Mouse (Mus musculus): ENCODE measurements around the gene Gmpr.

The Gmpr gene

GRCm38 (mm10) chr13:45546946-45547345 is 39.7 kb downstream of the Gmpr start:
- no peak for DNase-seq

DNA sequence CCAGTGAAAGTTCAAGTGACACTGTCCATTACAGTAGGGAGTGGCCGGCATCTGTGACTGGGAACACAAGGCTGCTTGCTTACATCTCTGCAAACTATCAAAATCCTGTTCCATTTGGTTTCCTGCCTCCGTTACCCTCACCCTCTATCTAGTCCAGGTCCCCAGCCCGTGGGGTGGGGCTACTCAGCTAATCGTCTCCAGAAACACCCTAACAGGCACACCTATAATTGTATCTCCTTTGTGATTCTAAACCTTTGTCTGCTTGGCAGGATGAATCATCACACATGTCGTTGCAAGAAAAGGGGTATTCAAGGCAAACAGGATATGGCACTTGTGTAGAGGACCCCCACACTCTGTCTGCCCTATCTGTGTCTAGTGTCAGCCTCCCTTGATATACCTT is 40.3 kb downstream of the Gmpr start:
- no peak for DNase-seq

DNA sequence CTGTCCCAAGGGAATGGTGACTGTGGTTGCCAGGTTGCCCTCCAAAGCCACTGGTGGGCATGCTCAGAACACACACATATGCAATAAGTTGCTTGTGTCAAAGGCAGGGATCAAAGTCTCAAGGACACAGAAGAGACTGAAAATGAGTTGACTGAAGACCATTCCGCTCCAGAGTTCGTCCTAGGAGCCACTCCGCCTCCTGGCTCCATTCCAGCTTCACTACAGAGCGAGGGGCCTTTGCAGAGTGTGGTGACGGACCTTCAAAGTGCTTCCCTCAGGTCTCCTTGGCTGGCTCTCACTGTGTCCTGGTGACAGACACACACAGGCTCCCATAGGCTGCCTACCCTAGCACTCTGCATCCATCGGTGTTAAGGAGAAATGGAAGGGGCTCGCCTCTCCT is 46.4 kb downstream of the Gmpr start:
- peak; percentile 71 for DNase-seq

- DNase-seq, result no peak
Observed at GRCm38 (mm10) chr13:45558367-45558766, 51.1 kb downstream of the Gmpr start.

- no peak for DNase-seq
Observed at GRCm38 (mm10) chr13:45559258-45559657, 52.0 kb downstream of the Gmpr start.

DNA sequence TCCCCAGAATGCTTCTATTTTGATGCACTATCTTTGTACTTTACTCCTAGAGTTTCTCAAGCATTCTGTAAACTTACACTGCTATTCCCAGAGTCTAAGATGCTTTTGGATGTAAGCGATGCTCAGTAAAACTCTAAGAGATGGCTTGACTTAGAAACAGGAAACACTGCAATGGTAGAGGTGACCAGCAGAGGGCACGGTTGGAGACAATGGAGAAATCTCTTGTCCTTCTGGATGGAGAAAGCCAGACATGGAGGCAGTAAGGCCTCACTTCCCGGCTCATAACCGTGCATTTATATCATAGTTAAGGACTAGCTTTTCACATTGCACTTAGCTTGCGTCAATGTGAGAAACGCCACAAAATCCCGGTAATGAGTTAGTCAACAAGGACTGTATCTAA is 53.3 kb downstream of the Gmpr start:
- DNase-seq, result peak; percentile 43

GRCm38 (mm10) chr13:45562011-45562410 is 54.8 kb downstream of the Gmpr start:
- no peak for DNase-seq

GRCm38 (mm10) chr13:45564946-45565345 is 57.7 kb downstream of the Gmpr start:
- no peak for DNase-seq

DNA sequence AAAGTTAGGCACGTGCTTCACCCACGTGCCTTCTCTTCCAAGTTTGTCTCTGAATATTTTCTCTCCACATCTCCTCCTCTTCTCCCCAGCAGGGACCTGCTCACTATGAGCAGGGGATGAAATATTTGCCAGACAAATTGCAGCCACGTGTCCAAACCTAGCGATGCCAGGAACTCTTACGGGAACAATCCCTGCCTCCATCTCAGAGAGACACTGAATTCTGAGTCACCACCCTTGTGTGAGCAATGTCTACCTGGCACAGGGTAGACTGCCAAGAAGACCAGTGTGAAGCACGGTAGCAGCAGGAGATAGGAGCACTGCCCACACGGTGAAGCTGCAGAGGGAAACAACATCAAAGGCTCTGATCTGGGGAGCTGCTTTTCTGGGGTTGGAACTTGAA is 62.7 kb downstream of the Gmpr start:
- no peak for DNase-seq

DNA sequence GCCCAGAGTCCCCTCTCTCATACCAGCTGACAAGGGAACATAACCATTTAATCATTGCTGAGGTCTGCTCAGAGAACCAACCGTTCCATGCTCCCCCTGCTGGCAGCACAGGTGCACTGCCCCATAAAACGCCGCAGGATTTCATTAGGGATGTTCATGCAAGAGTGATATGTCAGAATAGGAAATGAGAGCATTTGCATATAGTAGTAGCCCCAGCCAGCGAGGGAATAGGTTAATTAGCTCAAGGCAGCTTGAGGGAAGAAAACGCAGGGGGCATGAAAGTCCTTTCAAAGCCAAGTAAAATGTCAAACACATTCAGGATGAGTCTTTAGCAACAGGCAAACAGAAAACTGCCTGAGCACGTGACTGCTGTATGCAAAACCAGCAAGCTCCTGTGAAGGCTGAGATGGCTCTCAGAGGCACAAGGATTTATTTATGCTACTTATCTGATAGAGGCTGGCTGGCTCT is 64.6 kb downstream of the Gmpr start:
- DNase-seq, result peak; percentile 89

DNA sequence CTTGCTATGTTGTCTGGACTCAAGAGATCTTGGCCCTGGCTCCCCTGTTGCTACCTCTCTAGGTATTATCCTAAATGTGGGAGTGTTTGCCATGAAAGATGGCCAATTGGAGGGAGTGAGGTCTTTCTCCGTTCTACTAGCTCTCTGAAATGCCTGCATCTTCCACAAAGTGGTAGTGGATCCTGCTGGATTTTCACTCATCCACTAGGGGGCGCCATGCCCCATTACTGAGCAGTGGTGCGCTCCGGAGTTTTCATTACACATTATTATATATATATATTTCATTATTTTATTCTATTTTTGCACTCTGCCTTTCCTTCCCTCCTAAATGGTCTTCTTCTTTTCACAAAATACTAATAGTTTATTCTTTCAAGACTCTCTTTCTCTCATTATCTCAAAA is 65.5 kb downstream of the Gmpr start:
- DNase-seq, result peak; percentile 86

DNA sequence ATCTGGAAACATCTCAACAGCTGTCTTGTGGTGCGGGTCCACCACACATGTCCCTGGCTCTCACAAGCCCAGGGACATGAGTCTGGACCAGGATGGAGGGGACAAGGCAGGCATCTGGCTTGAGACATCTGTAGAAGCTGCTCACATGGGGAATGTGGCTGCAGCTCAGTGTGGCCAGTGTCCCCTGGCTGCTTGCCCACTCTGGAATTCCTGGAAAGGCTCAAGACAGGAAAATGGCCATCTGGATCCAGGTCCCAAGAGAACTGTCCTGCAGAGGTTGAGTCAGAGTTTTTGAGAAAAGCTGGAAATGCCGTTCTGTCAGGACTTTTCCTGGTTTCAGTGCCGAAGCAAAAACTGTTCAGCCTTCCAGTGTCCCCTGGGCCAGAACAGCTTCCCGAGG is 68.9 kb downstream of the Gmpr start:
- peak; percentile 92 for DNase-seq

DNA sequence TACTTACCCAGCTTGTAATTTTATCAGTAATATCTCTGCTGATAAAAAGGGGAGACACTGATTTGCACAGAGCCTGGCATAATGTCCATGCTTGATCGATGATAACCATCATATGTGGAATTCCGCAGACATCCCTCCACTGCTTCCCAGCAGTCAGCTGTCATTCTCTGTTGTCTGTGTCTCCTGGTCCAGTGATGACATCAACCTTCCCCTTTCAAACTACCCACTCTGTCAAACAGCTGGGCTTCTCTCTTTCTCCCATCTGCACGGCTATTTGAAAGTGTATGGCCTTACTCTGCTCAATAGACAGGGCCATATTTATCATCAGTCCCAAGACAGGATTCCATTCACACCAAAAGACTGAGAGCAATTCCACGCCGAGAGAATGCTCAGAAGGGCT is 70.1 kb downstream of the Gmpr start:
- DNase-seq, result no peak

DNA sequence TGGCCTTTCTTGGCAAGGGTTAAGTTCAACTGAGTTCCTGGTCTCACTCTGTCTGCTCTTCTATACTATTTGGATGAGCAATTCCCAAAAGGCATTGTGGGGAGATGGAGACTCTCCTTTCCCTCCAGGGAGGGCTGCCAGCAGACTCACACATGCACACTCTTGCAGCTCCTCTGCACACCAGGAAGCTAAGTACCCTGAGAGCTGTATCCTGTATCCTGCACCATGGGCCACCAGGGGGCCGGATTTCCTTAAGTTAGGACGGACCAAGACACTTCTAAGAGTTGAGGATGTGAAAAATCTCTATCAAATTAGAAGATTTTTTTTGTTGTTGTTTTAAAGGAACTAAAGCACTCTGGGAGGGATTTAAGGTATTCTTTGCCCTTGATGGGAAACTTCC is 70.5 kb downstream of the Gmpr start:
- DNase-seq, result peak; percentile 86

DNA sequence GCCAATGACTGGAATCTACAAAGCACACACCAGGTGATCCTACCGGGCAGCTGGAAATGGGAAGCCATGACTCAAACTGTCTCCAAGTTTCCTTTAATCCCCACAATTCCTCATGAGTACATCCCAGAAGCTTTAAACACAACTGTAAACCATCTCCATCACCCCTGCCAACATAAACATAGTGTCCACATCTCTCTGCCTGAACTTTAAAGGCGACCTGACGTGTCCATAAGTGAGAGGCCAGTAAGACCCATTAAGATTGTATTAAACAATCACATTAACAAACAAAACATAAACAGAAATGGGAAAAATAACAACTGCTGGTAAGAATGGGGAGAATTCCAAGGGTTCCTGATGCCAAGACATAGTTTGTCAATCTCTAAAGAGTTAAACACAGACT is 72.5 kb downstream of the Gmpr start:
- DNase-seq, result no peak

- DNase-seq, result no peak
Observed at GRCm38 (mm10) chr13:45582294-45582693, 75.0 kb downstream of the Gmpr start.

- DNase-seq, result no peak
Observed at GRCm38 (mm10) chr13:45583061-45583460, 75.8 kb downstream of the Gmpr start.

DNA sequence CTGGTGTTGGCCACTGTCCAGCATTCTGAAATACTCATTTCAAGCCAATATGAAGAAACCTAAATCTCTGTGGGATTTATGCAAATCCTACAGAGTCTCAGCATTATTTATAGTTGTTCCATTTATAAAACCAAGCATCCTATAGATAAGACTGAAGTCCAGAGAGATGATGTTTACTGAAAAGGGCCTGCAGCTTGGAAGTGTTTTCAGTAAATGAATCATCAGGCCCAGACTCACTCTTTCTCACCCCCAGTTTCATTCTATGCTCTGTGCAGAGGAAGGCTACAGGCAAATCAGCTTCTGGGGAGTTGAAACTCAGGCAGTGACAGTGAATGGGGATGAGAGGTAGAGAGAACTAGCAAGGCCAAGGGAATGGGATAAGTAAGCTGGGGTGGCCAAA is 83.7 kb downstream of the Gmpr start:
- DNase-seq, result no peak

GRCm38 (mm10) chr13:45593914-45594313 is 86.7 kb downstream of the Gmpr start:
- no peak for DNase-seq

GRCm38 (mm10) chr13:45595416-45595815 is 88.2 kb downstream of the Gmpr start:
- DNase-seq, result no peak

DNA sequence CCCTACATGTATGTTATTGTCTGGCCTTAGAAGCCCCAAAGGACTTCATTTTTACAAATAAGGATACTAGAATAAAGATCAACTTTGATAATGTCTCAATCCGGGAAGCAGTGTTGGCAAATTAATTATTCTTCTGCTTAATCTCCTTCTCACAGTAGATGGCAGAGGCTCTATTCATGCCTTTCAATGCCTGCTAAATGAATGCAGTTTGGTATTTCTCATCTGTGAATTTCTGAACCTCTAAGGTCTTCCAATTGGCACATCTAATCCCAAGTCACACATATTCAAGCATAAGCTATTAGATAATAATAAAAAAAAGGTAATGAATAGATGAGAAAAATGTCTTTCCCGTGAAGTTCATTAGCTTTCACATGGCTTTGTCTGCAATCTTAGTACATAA is 92.6 kb downstream of the Gmpr start:
- DNase-seq, result no peak

DNA sequence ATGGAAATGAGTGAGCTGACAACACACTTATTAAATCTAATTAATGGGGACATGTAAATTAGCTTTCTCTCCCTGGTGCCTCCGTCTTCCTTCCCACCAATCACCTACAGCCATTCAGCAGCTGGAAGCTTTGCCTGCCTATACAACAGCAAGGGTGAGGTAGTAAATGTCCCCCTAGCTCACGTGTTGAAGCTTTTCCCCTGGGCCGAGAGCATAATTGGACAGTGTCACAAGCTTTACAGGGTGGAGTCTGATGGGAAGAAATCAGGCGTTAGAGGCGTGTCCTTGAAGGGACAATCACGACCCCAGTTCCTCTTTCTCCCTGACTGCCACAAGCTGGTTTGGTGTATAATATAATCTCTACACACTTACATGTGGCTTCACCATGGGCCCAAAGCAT is 93.2 kb downstream of the Gmpr start:
- no peak for DNase-seq

Measured in kidney, postnatal 10 days (tissue).